Mouse (Mus musculus) lung, postnatal 4 days (tissue): ENCODE data around the gene 1700007K13Rik.
"Not testable (repeated sequence)": the region's sequence is repeated elsewhere in the genome, so short reads cannot be mapped to it uniquely, and the experiment has no call there.

ENCODE experiments used
- DNase-seq, 2 experiments: peaks; one replicate each; pipeline ENCODE4 v3.0.0; 2021

The 1700007K13Rik gene

DNA sequence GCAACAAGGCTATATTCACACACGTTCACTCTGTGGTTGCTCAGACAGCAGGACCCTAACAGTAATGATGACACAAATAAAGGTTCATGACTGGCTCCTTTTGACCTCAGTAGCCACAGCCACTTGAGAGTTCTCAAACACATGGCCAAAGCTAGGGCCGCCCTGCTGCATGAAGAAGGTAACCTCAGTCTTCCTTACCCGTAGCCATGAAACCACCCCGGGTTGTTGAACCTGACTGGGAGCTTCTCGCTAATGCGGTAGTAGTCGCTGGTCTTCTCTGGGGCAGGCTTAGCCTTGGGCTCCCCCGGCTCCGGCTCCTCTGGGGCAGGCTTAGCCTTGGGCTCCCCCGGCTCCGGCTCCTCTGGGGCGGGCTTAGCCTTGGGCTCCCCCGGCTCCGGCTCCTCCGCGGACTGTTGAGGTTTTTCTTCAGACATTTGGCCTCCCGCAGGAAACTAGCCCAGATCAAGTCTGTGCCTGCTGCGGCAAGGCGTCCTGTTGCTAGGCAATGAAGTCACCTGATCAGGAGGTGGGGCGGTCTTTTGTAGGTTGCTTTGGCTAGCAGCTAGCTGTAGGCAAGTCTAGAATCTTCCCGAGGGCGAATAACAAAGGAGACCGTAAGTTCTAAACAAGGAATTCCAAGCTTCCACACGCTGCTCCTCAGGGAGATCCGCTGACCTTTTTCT, at the start of gene 1700007K13Rik:
1700007K13Rik (minus strand) TSS at position 497 of the 683 bp plus-strand sequence.
- DNase-seq: peak; percentile 50 to 58

DNA sequence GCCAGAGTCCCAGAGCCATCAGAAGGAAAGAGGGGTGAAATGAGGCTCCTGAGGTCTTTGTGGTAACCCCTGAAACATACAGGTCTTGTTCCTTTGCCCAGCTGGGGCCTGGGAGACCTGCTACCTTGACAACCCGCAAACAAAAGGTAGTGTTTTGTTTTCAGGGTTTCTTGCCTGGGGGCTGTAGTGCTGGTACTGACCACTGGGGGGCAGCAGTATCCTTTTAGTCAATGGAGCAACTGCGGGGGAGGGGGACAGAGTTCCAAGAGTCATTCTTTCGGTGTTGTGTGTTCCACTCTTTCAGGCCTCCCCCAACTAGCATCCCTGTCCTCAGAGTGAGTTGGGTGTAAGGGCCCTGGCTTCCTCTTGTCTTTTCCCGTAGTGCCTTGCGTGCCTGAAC, 48.4 kb upstream of the 1700007K13Rik start:
- peak; percentile 78 to 89 for DNase-seq

GRCm38 (mm10) chr2:28513431-28514370, 47.6 kb upstream of the 1700007K13Rik start:
- peak; percentile 32 to 55 for DNase-seq

- DNase-seq: peak; percentile 70 to 85
Observed at GRCm38 (mm10) chr2:28512798-28513401, 46.8 kb upstream of the 1700007K13Rik start, which contains the start of gene Ralgds. TSS of gene Ralgds (plus strand) at chr2:28513125.

DNA sequence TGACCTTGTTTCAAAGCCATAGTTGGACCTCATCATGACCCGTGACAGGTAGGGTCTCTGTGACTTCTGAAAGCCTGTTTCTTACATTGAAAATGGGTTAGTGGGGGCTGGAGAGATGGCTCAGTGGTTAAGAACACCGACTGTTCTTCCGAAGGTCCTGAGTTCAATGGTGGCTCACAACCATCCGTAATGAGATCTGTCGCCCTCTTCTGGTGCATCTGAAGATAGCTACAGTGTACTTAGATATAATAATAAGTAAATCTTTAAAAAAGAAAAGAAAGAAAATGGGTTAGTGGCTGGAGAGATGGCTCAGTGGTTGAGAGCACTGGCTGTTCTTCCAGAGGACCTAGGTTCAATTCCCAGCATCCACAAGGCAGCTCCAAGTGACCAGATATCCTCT, 45.5 kb upstream of the 1700007K13Rik start:
- not testable (repeated sequence) for DNase-seq

DNA sequence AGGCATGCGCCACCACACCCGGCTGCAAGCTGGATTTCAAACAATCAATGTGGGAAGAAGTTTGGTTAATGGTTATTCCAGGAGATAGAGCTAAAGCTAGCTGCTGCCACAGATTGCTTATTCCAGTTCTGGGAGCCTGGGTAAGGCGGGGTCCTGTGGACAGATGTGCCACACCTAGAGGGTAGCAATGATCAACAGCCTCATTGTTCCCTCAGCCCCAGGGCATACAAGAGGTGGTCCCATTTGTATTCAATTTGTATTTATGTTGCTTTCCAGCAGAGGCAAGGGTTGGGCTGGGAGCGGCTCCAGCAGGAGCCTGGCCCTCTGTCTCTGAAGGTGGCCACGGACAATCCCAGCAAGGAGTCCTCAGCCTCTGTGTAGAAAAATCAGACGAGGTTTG, 40.2 kb upstream of the 1700007K13Rik start:
- DNase-seq: peak; percentile 2 to 15

DNA sequence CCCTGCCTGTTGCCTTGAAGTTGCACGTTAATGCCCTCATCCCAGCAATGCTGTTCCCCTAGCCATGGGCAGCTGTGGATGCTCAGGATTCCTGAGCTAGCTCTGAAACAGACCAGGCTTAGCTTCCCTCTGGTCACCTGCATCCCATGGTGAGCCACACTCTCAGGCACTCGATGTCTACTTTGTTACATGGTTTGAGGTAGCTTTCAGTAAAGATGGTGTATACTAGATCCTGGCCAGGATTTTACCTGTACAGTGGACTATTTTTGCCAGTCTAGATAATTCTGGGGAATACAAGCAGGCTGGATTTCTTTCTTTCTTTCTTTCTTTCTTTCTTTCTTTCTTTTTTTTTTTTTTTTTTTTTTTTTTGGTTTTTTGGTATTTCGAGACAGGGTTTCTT, 39.7 kb upstream of the 1700007K13Rik start, which contains the start of gene Gm10134:
Gm10134 (plus strand) TSS at position 301 of the 400 bp plus-strand sequence.
- DNase-seq: peak; percentile 1 to 9

DNA sequence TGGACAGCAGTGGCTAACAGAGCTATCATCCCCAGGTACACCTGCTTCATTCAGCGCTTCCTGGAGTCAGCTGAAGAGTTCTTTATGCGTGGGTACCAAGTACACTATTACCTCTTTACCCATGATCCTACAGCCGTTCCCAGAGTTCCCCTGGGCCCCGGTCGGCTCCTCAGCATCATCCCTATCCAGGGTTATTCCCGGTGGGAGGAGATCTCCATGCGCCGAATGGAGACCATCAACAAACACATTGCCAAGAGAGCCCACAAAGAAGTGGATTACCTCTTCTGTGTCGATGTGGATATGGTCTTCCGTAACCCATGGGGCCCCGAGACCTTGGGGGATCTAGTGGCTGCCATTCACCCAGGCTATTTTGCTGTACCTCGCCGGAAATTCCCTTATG, 38.5 kb upstream of the 1700007K13Rik start:
- DNase-seq: peak in 1 of 2 experiments; percentile 15

- peak in 1 of 2 experiments; percentile 3 for DNase-seq
Observed at GRCm38 (mm10) chr2:28502987-28503386, 36.9 kb upstream of the 1700007K13Rik start.

- no peak for DNase-seq
Observed at GRCm38 (mm10) chr2:28498431-28498830, 32.3 kb upstream of the 1700007K13Rik start.

DNA sequence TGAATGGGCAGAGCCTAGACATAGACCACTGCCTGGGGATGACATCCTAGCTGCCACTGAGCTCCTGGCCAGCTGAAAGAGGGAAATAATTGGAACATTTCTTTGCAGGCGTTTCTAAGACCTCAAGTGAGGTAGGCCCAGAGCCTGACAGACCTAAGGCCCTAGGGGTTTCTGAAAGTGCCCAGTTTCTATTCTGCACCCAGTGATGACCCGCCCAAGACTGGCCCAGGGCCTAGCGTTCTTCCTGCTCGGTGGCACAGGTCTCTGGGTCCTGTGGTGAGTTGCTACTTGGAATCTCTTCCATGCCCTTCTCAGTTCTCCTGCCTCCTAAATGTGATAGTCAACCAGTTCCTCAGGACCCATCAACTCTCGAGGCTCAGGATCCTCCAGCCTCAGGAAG, 31.4 kb upstream of the 1700007K13Rik start:
- no peak for DNase-seq

DNA sequence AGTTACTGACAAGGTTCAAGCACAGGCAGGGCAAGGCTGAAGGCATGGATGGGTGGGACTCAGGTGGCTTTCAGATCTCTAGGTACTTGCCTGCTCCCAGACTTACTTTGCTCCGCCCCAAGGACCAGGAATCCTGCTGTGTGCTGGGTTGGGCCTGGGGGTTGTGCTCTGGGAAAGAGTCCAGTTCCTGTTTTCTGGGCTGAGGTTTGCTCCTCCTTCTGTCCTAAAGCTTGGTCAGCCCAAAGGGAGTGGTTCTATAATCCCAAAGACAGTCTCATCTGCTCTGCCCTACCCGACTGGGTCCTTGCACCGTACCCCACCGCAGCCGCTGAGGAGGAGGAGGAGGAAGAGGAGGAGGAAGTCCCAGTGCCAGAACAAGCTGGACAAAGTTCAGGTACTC, 30.5 kb upstream of the 1700007K13Rik start, which contains the start of gene Gbgt1:
Gbgt1 (plus strand) TSS at position 221 of the 400 bp plus-strand sequence.
- DNase-seq: peak in 1 of 2 experiments; percentile 31

DNA sequence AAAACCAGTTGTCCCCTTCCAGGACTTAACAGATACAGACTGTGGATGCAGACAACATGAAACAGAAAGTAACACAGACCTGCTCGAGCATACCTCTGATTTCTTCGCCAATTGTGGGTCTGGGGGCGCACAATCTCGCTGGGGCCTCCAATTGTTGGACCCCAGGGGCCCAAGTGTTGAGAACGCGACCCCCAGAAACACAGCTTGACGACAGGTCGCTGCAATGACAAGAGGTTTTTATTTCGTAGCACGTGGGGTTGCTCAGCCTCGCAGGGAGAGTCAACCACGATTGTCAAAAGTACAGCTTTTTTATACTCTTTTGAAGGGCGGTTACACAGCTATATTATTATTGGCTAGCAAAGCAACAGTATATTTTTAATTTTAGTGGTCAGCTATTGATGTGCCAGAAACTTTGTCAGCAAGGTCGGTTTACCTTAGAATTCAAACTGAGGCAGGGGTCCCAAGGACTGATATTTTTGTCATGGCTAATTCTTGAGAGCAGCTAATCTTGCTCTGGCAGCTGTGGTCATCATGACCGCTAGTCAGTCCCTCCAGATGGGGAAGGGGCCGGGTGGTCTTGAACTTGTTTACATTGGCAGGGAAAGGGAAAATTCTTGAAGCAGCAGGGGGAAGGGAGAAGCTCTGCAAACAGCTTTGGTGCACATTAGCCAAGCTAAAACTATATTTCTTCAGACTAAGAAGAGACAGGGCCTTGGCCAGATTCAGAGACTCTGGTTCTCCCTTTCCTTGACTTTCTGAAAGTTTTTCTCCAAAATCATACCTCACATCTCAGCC, 29.9 kb upstream of the 1700007K13Rik start:
- DNase-seq: peak in 1 of 2 experiments; percentile 3

DNA sequence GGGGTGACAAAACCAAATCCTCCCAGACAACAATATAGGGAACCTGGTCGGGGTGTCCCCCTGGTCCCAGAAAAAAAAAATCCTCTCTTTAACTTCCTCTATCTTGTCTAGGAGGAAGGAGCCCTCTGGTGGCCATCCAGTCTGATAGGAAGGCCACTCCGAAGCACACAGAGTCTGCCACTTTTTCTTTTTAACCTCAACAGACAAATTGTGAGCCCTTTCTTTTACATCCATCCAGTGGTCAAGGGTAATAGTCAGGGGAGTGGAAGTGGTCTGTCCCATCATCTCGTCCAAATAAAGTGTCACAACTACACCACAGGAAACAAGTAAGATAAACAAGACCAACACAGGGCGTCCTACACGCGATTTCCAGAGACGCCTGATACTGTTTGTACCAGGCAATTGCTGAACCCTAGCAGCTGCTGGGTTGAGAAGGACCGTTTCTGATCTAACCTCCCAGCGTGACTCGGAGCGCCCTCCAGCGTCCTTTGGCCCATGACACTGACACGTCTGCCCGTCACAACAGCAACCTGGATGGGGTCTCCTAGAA, 29.1 kb upstream of the 1700007K13Rik start:
- DNase-seq: peak in 1 of 2 experiments; percentile 60

DNA sequence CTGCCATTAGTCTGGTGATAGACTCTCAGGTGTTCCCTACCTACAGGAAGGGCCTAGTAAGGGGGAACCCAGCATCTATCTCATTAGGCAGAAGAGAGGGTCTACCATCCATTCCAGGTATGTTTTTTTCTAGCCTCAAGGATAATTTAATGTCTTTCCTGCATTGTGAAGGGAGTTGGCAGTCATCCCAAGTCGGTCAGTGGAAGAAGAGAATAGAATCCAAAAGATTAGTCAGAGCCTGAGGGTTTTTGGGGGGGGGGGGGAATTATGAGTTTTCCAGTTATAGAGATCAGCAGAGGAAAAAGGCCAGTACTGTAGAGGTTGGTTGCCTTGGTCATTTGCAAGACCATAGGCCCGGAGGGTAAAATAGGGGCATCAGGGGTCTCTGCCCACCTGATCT, 28.4 kb upstream of the 1700007K13Rik start:
- no peak for DNase-seq

- no peak for DNase-seq
Observed at GRCm38 (mm10) chr2:28483861-28484260, 17.7 kb upstream of the 1700007K13Rik start.

GRCm38 (mm10) chr2:28479208-28480204, 13.4 kb upstream of the 1700007K13Rik start:
- DNase-seq: peak in 1 of 2 experiments; percentile 47

- not testable (repeated sequence) for DNase-seq
Observed at GRCm38 (mm10) chr2:28477993-28478392, 11.9 kb upstream of the 1700007K13Rik start.

GRCm38 (mm10) chr2:28472011-28472410, 5.9 kb upstream of the 1700007K13Rik start:
- peak in 1 of 2 experiments; percentile 3 for DNase-seq

GRCm38 (mm10) chr2:28470591-28470990, 4.5 kb upstream of the 1700007K13Rik start:
- peak in 1 of 2 experiments; percentile 0 for DNase-seq
